ENCODE assay signal across 26 mouse cellular contexts in the genomic region with DNA sequence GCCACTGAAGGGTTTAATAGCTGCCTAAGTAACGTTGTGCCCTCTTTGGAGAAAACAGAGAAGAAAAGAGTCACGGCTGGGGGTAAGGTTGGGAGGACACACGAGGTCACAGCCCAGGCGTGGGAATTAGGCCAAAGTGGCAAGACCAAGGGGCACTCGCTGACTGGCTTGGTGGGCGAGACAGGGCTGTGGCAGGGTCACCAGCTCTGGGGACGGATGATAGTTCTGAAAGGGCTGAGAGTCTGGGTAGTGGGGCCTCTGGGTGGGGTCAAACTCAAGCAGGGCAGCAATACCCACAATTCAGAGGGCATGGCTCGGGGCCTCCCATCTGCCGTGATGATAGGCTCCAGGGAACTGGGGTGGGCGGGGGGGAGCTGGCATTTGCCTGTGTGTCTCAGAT. TPM values are rescaled to one million over a fixed set of nuclear protein-coding genes. Genes with fewer than 3 reads are reported as not detected.
DNase-seq lines count a peak whose midpoint lies in the region; ATAC-seq and TF ChIP-seq lines count a peak whose summit lies in the region.
"Had no signal": no experiment of that assay in that cellular context is flagged by ENCODE, and none has a peak within 500 bp of the region (broad histone marks: within the 10 kb centered on the region; RNA-seq: fewer than 3 reads in every experiment).

No protein-coding gene starts in this region.

- H3K36me3 ChIP-seq in kidney, adult 2 months (ENCODE audit: control insufficient read depth, insufficient read depth, low read length), result no peaks in the 10 kb centered on the region
- no peaks in the 10 kb centered on the region for H3K36me3 ChIP-seq in limb, embryonic 10.5 days
- H3K36me3 ChIP-seq in limb, embryonic 12.5 days, result no peaks in the 10 kb centered on the region
- H3K36me3 ChIP-seq: embryonic facial prominence, embryonic 13.5 days; embryonic facial prominence, embryonic 15.5 days; forebrain, embryonic 10.5 days; forebrain, embryonic 12.5 days had no signal

- no peak overlapping the region for H3K4me3 ChIP-seq in kidney, adult 2 months (ENCODE audit: insufficient read depth, low read depth, low read length)
- H3K4me3 ChIP-seq in limb, embryonic 10.5 days, result no peak overlapping the region
- no peak overlapping the region for H3K4me3 ChIP-seq in limb, embryonic 12.5 days (replicated peaks)
- H3K4me3 ChIP-seq: embryonic facial prominence, embryonic 13.5 days; embryonic facial prominence, embryonic 15.5 days; erythroblast, embryonic 14.5 days; forebrain, embryonic 10.5 days; forebrain, embryonic 12.5 days had no signal

- ATAC-seq in limb, embryonic 12.5 days (ENCODE audit: insufficient number of reproducible peaks, insufficient read depth, low FRiP score, low TSS enrichment, low read depth), result no peak
- ATAC-seq: forebrain, embryonic 14.5 days; forebrain, embryonic 16.5 days had no signal

- H3K4me1 ChIP-seq in kidney, adult 2 months (ENCODE audit: control insufficient read depth, insufficient read depth, low read length), result no peaks in the 10 kb centered on the region
- H3K4me1 ChIP-seq in limb, embryonic 10.5 days, result peaks cover 41% of the 10 kb centered on the region
- peaks cover 18% of the 10 kb centered on the region for H3K4me1 ChIP-seq in limb, embryonic 12.5 days (replicated peaks)

- DNase-seq in kidney, adult 2 months, result peak; percentile 61
- DNase-seq in kidney, adult 18-20 months, result no peak
- DNase-seq in limb, embryonic 10.5 days (ENCODE audit: low spot score), result no peak
- DNase-seq in retina, postnatal 1 day, result peak; percentile 63
- no peak for DNase-seq in thymus, postnatal 14 days
- DNase-seq in adrenal gland, postnatal 10 days, result no peak
- DNase-seq: adrenal gland, adult 8-10 months; adrenal gland, postnatal 25 days; cerebellum, adult 11 months; cerebellum, adult 18-20 months; cerebellum, adult 8-10 months; cerebellum, adult 9-11 months; cerebellum, postnatal 14 days; cerebellum, postnatal 36 days; embryo, embryonic 11 days had no signal

- no peaks in the 10 kb centered on the region for H3K27me3 ChIP-seq in kidney, adult 2 months (replicated peaks; ENCODE audit: control insufficient read depth, insufficient read depth, low read length)
- peaks cover 93% of the 10 kb centered on the region for H3K27me3 ChIP-seq in limb, embryonic 10.5 days (ENCODE audit: low read depth, poor library complexity, severe bottlenecking)
- H3K27me3 ChIP-seq in limb, embryonic 12.5 days, result peaks cover 92% of the 10 kb centered on the region
- H3K27me3 ChIP-seq: embryonic facial prominence, embryonic 13.5 days; embryonic facial prominence, embryonic 15.5 days had no signal

- 0 out of 2 replicates have a peak overlapping the region, but pooled peaks have one; percentile 8 for H3K9ac ChIP-seq in limb, embryonic 12.5 days (replicated peaks)
- H3K9ac ChIP-seq: embryonic facial prominence, embryonic 13.5 days; embryonic facial prominence, embryonic 15.5 days; forebrain, embryonic 12.5 days had no signal

- no peaks in the 10 kb centered on the region for H3K9me3 ChIP-seq in limb, embryonic 10.5 days (replicated peaks)
- H3K9me3 ChIP-seq in limb, embryonic 12.5 days, result no peaks in the 10 kb centered on the region
- H3K9me3 ChIP-seq: embryonic facial prominence, embryonic 13.5 days; embryonic facial prominence, embryonic 15.5 days; forebrain, embryonic 10.5 days; forebrain, embryonic 12.5 days had no signal

- no peak for TF ChIP-seq POLR2A in kidney, adult 2 months (IDR thresholded peaks at IDR 0.05; ENCODE audit: low read depth, low read length)

- H3K4me2 ChIP-seq in limb, embryonic 12.5 days, result no peak overlapping the region
- H3K4me2 ChIP-seq: embryonic facial prominence, embryonic 13.5 days; embryonic facial prominence, embryonic 15.5 days; forebrain, embryonic 12.5 days had no signal

- no peak for TF ChIP-seq CTCF in kidney, adult 2 months (conservative IDR thresholded peaks at IDR 0.05; ENCODE audit: insufficient read depth, insufficient read length, low read depth, low read length)

- H3K27ac ChIP-seq in kidney, adult 2 months (ENCODE audit: insufficient read depth, low read depth, low read length), result no peak overlapping the region
- peak overlapping the region; percentile 26; the same call in 1 of the 2 replicates for H3K27ac ChIP-seq in limb, embryonic 10.5 days
- H3K27ac ChIP-seq in limb, embryonic 12.5 days, result no peak overlapping the region
- H3K27ac ChIP-seq: embryonic facial prominence, embryonic 13.5 days; embryonic facial prominence, embryonic 15.5 days; forebrain, embryonic 10.5 days; forebrain, embryonic 12.5 days had no signal

- 41% methylated on average over 10 of the region's 10 CpGs for WGBS in kidney, adult 2 months
- WGBS in limb, embryonic 10.5 days, result 69% methylated on average over 10 of the region's 10 CpGs
- 48% methylated on average over 10 of the region's 10 CpGs for WGBS in limb, embryonic 12.5 days

RNA-seq across cellular contexts. Expression of gene Dio3, which starts 23.1 kb away (rescaled TPM):
- polyA plus RNA-seq in kidney, adult 2 months (2012; rRNA removed), result 0.43 and 0.50 TPM in 2 replicates
- 0.58 and 0.74 TPM in 2 replicates for polyA plus RNA-seq in limb, embryonic 10.5 days (2016; fragmentation: Nextera tagmentation; extraction: Ambion mirVana)
- 0.85 and 1.0 TPM in 2 replicates for polyA plus RNA-seq in limb, embryonic 12.5 days (2016; fragmentation: Nextera tagmentation; extraction: Ambion mirVana)
- total RNA-seq in adrenal gland, postnatal 10 days (2021), result 1 to 10 TPM; 1.5 to 1.7 TPM
- total RNA-seq: common myeloid progenitor, adult 5-6 weeks; MEL had no signal
- polyA plus RNA-seq: C2C12; erythroblast, embryonic 14.5 days had no signal

Comparison
In these comparisons a context has a peak if more than half of its experiments do, and no peak if none do; other contexts are left out.
1. DNase-seq: peak in kidney, adult 2 months (single experiment) and retina, postnatal 1 day (single experiment); none in kidney, adult 18-20 months (single experiment), limb, embryonic 10.5 days (single experiment), thymus, postnatal 14 days (single experiment) and adrenal gland, postnatal 10 days (single experiment).